Mouse (Mus musculus) stomach, embryonic 15.5 days (tissue): ENCODE measurements at regions not wholly inside any gene's neighbourhood (a gene's known extent, or its start where the extent isn't known, plus 50 kb on each side); places are given as distances from the start of the nearest gene placed in this dataset.

ENCODE experiments used
- ATAC-seq: fragments of 200-750 bp; cut with Nextera tagmentation; 2 replicates; pipeline ENCODE4 v1.8.0; 2017; ENCODE audit warnings: low read depth, moderate number of reproducible peaks, moderate TSS enrichment; ENCODE audit not compliant: insufficient read depth, low FRiP score
- H3K27ac ChIP-seq: fragments of 300-500 bp; sonication (generic); 2 replicates; pipeline ENCODE4 v1.5.1; 2015; ENCODE audit warnings: mild to moderate bottlenecking, inconsistent platforms
- H3K27me3 ChIP-seq: fragments of 300-500 bp; sonication (generic); replicated peaks from 2 replicates; pipeline ENCODE4 v1.6.1; 2015; ENCODE audit warnings: inconsistent platforms
- H3K36me3 ChIP-seq: fragments of 300-500 bp; sonication (generic); 2 replicates; pipeline ENCODE4 v1.6.1; 2015; ENCODE audit warnings: inconsistent platforms
- H3K4me1 ChIP-seq: fragments of 300-500 bp; sonication (generic); 2 replicates; pipeline ENCODE4 v1.6.1; 2015; ENCODE audit warnings: inconsistent platforms
- H3K4me2 ChIP-seq: fragments of 300-500 bp; sonication (generic); 2 replicates; pipeline ENCODE4 v1.6.1; 2015; ENCODE audit warnings: mild to moderate bottlenecking, inconsistent platforms
- H3K4me3 ChIP-seq: fragments of 300-500 bp; sonication (generic); replicated peaks from 2 replicates; pipeline ENCODE4 v1.5.1; 2015; ENCODE audit warnings: inconsistent platforms
- H3K9ac ChIP-seq: fragments of 300-500 bp; sonication (generic); 2 replicates; pipeline ENCODE4 v1.6.1; 2015; ENCODE audit warnings: inconsistent platforms
- H3K9me3 ChIP-seq: fragments of 300-500 bp; sonication (generic); 2 replicates; pipeline ENCODE4 v1.6.1; 2016; ENCODE audit warnings: inconsistent platforms
- WGBS: fragments of 180-500 bp; shearing (Covaris S2); methylation state at CpG from one replicate; pipeline ENCODE4 v1.1.7; 2015; 5-methylcytosine and 5-hydroxymethylcytosine counted together

GRCm38 (mm10) chr13:112015083-112015482 is 206.3 kb upstream of the Map3k1 start:
- H3K9ac ChIP-seq: no peak overlapping the region
- H3K27ac ChIP-seq: no peak overlapping the region
- H3K4me2 ChIP-seq: no peak overlapping the region
- ATAC-seq: no peak
- H3K4me3 ChIP-seq: no peak overlapping the region
- H3K4me1 ChIP-seq: no peaks in the 10 kb centered on the region; the same call in 1 of the 2 replicates
- H3K9me3 ChIP-seq: no peaks in the 10 kb centered on the region
- WGBS: 93% methylated on average over 3 of the region's 3 CpGs
- H3K27me3 ChIP-seq: no peaks in the 10 kb centered on the region
- H3K36me3 ChIP-seq: no peaks in the 10 kb centered on the region

DNA sequence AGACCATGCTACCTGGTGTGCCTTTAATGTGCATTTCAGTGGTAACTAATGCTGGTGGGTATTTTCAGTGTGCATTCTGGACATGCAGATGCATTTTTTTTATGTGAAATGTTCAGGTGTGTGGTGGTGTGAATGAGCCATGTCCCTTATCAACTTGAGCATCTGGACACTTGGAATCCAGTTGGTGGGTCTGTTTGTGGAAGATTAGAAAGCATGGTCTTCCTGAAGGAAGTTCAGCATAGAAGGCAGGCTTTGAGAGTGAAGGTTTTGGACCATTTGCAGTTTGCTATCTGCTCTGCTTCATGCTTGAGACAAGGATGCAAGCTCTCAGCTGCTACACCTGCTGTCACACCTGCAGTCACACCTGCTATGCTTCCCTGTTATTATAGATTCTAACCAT is 207.5 kb upstream of the Map3k1 start:
- peak; percentile 31; the same call in 1 of the 2 replicates for ATAC-seq
- Histone ChIP-seq H3K4me1 (no peaks in the 10 kb centered on the region; the same call in 1 of the 2 replicates), H3K36me3 (no peaks in the 10 kb centered on the region)

GRCm38 (mm10) chr13:112018497-112019281 is 209.9 kb upstream of the Map3k1 start:
- Histone ChIP-seq H3K36me3 (no peaks in the 10 kb centered on the region), H3K4me2 (no peak overlapping the region), H3K4me3 (no peak overlapping the region), H3K4me1 (no peaks in the 10 kb centered on the region), H3K9me3 (no peaks in the 10 kb centered on the region), H3K27me3 (no peaks in the 10 kb centered on the region), H3K9ac (no peak overlapping the region), H3K27ac (no peak overlapping the region)
- 73% methylated on average over 7 of the region's 7 CpGs for WGBS
- ATAC-seq: no peak

More for the DNA sequence above, 207.5 kb upstream of the Map3k1 start:
- Histone ChIP-seq H3K4me3 (no peak overlapping the region), H3K4me2 (no peak overlapping the region), H3K9ac (no peak overlapping the region), H3K27ac (no peak overlapping the region), H3K27me3 (no peaks in the 10 kb centered on the region), H3K9me3 (no peaks in the 10 kb centered on the region)

DNA sequence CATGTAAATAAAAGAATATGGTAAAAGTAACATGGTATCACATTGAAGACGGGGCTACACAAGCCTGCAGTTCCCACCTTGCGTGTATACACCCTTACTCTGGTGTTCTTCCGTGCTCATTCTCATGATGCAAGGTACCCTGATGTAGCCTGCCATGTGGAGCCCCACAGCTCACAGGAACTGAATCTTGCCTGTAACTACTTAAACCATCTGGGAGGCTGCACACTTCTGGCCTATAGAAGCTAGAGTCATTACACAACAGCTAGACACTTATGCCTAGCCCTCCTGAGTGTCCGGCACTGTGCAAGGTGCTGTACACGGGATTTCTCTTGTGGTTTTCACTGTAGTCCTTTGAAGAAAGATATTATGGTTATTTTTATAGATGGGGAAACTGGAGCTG is 210.8 kb upstream of the Map3k1 start:
- H3K27me3 ChIP-seq: no peaks in the 10 kb centered on the region
- H3K4me3 ChIP-seq: no peak overlapping the region
- H3K4me1 ChIP-seq: no peaks in the 10 kb centered on the region
- no peaks in the 10 kb centered on the region for H3K36me3 ChIP-seq
- 86% methylated on average over 5 of the region's 5 CpGs for WGBS
- H3K27ac ChIP-seq: no peak overlapping the region
- no peaks in the 10 kb centered on the region for H3K9me3 ChIP-seq
- no peak for ATAC-seq
- H3K4me2 ChIP-seq: no peak overlapping the region
- no peak overlapping the region for H3K9ac ChIP-seq

GRCm38 (mm10) chr13:112023171-112023570 is 214.4 kb upstream of the Map3k1 start:
- Histone ChIP-seq H3K27me3 (no peaks in the 10 kb centered on the region), H3K9ac (no peak overlapping the region), H3K4me2 (no peak overlapping the region), H3K9me3 (no peaks in the 10 kb centered on the region), H3K36me3 (no peaks in the 10 kb centered on the region), H3K4me1 (no peaks in the 10 kb centered on the region), H3K4me3 (no peak overlapping the region), H3K27ac (no peak overlapping the region)
- 46% methylated on average over 4 of the region's 4 CpGs for WGBS
- ATAC-seq: no peak

DNA sequence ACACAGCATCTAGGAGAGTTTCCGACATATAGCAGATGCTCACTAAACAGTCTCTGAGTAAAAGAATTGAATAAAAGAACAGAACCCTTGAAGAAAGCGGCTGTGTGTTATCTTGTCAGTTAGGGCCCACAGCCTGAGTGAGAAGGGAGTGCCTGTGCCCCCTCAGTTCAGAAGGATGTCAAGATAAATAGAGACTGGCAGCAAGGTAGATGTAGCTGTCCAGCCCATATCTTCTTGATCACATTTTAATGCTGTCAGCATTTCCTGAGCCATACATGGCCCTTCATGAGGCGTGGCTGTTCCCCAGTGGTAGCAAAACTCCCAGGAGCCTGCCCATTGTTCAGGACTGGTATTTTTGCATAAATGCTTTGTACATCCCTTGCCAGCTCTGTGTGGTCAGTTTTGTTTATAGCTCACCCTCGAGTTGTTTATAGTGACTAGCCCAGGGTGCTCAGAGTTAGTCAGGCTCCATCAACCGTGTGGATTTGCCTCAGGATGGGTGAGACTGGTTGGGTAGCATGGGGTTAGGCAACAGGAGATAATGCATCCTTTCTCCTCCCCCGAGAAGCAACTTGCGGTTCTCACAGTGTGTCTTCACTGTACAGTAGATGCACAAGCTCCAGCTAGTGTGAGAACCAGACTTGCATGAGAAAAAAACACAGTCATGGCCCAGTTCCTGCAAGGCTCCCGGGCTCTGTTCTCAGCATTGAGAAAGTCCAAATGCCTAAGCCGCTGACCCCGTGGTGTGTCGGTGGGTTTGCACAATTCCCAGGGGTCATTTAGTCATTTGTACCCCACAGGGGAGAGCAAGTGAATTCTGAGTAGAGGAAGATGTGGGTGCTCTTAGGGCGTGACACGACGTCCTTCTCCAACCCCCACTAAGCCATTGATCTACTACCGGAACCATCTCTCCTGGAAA is 216.1 kb upstream of the Map3k1 start:
- Histone ChIP-seq H3K9me3 (no peaks in the 10 kb centered on the region), H3K36me3 (no peaks in the 10 kb centered on the region), H3K27ac (0 out of 2 replicates have a peak overlapping the region, but pooled peaks have one; percentile 36), H3K4me2 (no peak overlapping the region), H3K27me3 (no peaks in the 10 kb centered on the region), H3K4me1 (no peaks in the 10 kb centered on the region), H3K4me3 (no peak overlapping the region), H3K9ac (no peak overlapping the region)
- WGBS: 77% methylated on average over 15 of the region's 15 CpGs
- ATAC-seq: peak; percentile 74; the same call in 1 of the 2 replicates

DNA sequence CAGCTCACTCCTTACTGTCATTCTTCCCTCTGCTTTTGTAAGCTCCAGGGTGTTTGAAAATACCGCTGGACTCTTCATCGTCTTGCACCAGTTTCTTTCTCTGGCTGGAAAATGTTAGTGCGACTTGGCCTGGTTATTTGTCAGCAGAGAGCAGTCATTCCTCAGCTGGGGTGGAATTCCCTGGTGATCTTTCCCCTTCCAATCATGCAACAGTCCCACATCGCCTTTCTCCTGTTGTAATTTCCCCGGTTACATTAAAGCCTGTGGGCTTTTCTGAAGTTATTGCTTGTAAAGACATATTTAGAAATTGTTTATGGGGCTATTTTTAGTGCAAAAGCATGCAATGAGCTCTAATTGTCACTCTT is 216.8 kb upstream of the Map3k1 start:
- H3K4me3 ChIP-seq: no peak overlapping the region
- H3K4me2 ChIP-seq: no peak overlapping the region
- no peaks in the 10 kb centered on the region for H3K36me3 ChIP-seq
- H3K9ac ChIP-seq: no peak overlapping the region
- no peaks in the 10 kb centered on the region for H3K4me1 ChIP-seq
- ATAC-seq: no peak
- 0 out of 2 replicates have a peak overlapping the region, but pooled peaks have one; percentile 36 for H3K27ac ChIP-seq
- WGBS: 53% methylated on average over 5 of the region's 5 CpGs
- no peaks in the 10 kb centered on the region for H3K27me3 ChIP-seq
- no peaks in the 10 kb centered on the region for H3K9me3 ChIP-seq

DNA sequence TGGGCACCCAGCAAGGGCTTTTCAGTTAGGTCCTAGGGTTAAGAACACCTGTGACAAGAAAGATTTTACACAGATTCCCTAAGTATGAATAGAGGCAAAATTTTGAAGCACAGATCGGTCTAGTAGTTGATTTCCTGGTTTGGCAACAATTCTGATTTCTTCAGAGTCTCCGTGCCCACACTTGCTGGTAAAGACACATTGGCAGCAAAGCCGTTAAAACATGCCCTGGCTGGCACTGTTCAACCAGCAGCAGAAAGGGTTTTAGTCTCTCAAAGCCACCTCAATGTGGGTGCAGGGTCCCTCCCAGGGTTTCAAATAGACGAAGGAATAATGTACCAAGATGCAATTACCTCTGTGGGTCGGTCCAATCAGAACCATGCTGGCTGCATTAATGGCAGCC is 218.9 kb upstream of the Map3k1 start:
- Histone ChIP-seq H3K27ac (no peak overlapping the region), H3K4me1 (no peaks in the 10 kb centered on the region), H3K27me3 (no peaks in the 10 kb centered on the region), H3K9me3 (no peaks in the 10 kb centered on the region), H3K36me3 (no peaks in the 10 kb centered on the region), H3K9ac (no peak overlapping the region), H3K4me3 (no peak overlapping the region), H3K4me2 (no peak overlapping the region)
- WGBS: 83% methylated on average over 5 of the region's 5 CpGs
- ATAC-seq: no peak

DNA sequence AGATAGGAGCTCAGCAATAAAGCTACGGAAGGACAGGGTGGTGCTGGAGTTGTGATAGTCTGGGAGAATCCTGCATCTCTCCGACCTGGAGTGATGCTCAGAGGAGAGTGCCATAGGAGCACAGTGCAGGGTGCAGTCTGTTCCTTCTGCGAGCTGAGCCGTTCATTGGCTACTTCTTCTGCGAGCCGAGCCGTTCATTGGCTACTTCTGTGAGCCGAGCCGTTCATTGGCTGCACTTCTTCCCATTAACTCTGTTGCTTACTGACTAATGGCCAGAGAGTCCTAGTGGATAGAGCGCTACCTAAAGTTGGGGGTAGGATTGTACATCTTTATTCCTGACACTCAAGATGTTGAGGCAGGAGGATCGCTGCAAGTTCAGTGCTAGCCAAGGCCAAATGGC is 222.3 kb upstream of the Map3k1 start:
- no peak overlapping the region for H3K4me3 ChIP-seq
- no peak for ATAC-seq
- H3K27ac ChIP-seq: peak overlapping the region; percentile 71
- no peaks in the 10 kb centered on the region for H3K27me3 ChIP-seq
- WGBS: 68% methylated on average over 11 of the region's 11 CpGs
- H3K4me1 ChIP-seq: 0 out of 2 replicates have a peak, but pooled peaks cover 2% of the 10 kb centered on the region
- H3K9ac ChIP-seq: no peak overlapping the region
- no peak overlapping the region for H3K4me2 ChIP-seq
- H3K36me3 ChIP-seq: no peaks in the 10 kb centered on the region
- H3K9me3 ChIP-seq: no peaks in the 10 kb centered on the region

DNA sequence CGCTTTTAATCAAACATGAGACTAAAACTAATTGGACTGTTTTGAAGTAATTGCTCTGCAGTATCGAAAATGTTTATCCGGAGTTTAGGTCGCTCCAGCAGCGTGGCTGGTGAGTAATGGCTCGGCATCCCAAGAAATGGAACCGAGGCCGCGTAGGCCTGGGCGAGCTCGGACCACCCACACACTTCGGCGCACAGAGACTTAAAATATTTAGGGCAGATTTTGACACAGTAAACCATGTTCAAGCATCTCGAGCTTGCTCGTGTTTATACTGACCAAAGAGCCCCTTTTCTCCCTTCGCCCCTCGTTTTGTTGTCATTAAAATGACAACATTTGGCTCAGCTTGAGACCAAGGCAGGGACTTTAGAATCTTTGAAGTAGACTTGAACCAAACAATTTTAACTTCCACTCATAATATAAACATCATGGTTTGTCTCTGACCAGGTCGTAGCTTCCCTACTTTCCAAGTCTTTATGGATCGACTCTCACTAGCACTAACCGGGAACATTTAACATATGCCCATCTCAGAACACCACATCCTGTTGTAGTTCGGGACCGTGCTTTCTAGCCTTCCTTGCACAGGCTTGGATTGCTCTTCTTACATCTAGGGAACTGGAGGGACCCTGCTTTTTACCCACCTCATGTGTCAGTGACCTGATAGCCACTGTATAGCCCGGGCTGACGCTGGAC is 223.0 kb upstream of the Map3k1 start:
- H3K27ac ChIP-seq: peak overlapping the region; percentile 71
- H3K36me3 ChIP-seq: no peaks in the 10 kb centered on the region
- no peak overlapping the region for H3K9ac ChIP-seq
- H3K27me3 ChIP-seq: no peaks in the 10 kb centered on the region
- no peak overlapping the region for H3K4me3 ChIP-seq
- 0 out of 2 replicates have a peak, but pooled peaks cover 2% of the 10 kb centered on the region for H3K4me1 ChIP-seq
- H3K4me2 ChIP-seq: no peak overlapping the region
- ATAC-seq: peak; percentile 75
- WGBS: 54% methylated on average over 24 of the region's 24 CpGs
- no peaks in the 10 kb centered on the region for H3K9me3 ChIP-seq

DNA sequence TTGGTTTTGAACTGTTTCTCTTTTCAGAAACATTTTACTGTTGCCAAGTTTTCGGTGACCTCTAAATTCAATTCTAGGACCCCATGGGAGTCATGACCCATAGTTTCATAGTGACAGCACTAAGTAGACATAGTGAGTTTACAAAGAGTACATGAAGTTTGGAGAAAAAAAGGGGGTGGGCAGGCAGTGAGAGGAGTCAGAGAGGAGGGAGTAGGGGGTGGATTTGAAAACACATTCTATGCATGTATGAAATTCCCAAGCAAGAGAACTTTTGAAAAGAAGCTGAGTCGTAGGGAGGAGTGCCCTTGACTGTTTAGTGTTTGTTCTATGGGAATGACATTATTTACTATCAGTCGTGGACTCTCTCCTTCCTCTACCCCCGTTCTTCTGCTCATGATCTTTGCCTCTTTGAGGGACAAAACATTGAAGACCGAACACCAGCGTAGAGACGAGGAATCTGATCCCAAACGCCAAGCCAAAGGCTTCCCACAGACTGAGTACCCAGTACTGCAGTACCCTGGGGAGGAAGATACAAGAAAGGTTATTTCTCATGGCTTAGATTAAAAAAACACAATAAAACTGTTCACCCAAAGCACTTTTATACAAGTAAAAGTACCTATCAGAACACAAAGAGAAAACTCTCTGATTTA is 229.1 kb upstream of the Map3k1 start:
- Histone ChIP-seq H3K4me3 (no peak overlapping the region), H3K4me1 (0 out of 2 replicates have a peak, but pooled peaks cover 2% of the 10 kb centered on the region), H3K4me2 (no peak overlapping the region), H3K27me3 (no peaks in the 10 kb centered on the region), H3K36me3 (no peaks in the 10 kb centered on the region), H3K27ac (no peak overlapping the region), H3K9ac (no peak overlapping the region), H3K9me3 (no peaks in the 10 kb centered on the region)
- no peak for ATAC-seq
- WGBS: 59% methylated on average over 8 of the region's 8 CpGs
